Mouse (Mus musculus) frontal cortex, postnatal 14 days (tissue): ENCODE measurements around the gene Chodl.

Experiments used
- DNase-seq, 2 experiments: peaks; one replicate each; pipeline ENCODE4 v3.0.0; 2022; ENCODE audit warnings: low spot score in 2 of 2

The Chodl gene

GRCm38 (mm10) chr16:78930382-78931286 lies at the start of gene Chodl:
Gene Chodl, plus strand, starts transcription at chr16:78930948.
- peak in 1 of 2 experiments; percentile 6 for DNase-seq

GRCm38 (mm10) chr16:78922644-78923043 lies 8.1 kb upstream of the Chodl start:
- DNase-seq = no peak

DNA sequence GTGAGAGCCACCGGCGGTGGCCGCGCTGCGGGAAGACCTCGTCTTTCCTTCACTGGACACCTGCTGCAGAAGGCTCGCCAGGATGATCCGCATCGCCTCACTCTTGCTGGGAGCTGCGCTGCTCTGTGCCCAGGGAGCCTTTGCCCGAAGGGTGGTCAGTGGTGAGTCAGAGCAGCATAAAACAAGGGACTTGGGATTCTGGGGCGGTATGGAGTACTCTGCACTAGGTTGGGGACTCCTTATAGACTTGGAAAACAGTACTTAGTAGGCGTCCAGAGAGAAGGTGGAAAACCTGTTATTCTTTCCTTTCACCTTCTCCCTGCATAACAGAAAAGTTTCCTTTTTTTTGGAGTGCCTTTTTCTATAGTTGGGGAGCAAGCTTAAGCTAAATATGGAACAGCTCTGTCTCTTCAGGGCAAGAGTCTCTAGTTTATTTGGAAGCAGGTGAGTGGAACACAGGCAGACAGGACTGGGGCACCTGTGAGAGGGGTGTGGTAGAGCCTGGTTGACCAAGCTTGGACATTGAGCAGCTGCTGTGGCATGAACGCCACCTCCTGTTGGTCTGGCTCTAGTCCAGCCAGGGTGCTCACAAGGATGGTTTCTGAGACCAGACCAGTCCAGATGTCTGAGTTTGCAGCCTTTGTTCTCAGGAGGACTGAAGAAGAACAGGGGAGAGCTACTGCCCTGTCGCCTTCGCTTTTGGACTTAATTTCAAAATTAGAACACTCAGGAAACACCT lies 708 bp downstream of the Chodl start:
- no peak for DNase-seq

DNA sequence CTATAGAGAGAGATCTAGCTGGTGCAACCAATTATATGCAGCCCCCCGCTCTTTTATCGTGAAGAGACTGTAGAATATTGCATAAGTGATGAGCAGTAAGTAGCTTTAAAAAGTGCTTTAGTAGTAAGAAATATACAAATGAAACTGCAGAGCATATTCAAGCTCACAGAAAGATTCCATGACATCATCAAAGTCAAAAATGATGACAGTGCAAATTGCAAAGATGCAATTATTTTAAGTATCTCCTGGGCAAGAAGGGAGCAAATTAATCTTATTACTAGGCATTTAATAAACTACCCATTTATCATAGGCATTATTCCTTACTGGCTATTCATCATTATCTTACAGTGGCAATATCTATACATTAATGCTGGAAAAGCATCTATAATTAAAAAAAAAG lies 3.5 kb downstream of the Chodl start:
- no peak for DNase-seq

- DNase-seq = no peak
Observed at GRCm38 (mm10) chr16:78937755-78938154, 7.0 kb downstream of the Chodl start.

DNA sequence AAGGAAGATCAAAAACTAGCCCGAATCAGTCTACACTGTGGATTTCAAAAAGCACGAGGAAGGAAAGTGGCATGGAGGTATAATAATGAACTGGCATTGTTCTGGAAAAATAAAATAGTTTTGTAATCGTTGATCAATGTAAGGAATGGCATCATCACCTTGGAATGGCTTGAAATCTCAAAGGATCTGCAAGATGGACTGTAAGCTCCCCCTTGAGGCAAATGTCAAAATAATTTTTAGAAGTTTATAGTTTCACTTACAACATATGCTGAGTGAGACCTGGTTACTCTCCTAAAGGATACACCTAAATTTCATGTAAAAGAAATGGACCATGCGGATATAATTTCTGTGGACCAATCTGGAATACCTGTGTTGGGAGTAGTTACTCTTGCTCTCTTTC lies 19.6 kb downstream of the Chodl start:
- DNase-seq = no peak

GRCm38 (mm10) chr16:78957434-78957833 lies 26.7 kb downstream of the Chodl start:
- DNase-seq = no peak

DNA sequence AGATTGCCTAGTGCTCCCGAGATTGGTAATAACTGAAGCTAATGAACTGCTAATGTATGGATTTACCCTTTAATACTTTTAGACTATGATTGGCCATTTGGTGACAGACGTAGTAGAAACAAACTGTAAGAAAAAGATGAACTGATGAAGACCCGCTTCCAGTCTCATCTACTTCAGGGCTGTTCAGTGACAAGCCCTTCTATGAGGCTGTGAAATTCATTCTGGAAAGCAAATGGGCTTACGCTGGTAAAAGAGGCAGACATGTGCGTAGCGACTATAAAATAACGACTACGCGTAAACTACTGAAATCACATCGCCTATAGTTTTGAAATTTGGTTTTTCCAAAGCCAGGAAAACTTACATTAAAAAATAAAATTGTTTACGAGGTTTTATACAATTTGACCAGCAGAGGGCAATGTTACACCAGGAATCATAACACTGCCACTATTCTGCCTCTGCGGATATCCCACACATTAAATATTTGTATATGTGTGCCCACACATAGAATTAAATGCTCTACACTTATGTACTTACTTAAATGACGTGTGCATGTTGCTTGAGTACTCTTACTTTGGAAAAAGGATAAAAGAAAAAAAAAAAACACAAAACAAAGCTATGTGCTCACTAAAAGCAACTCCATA lies 38.5 kb downstream of the Chodl start:
- DNase-seq = no peak

DNA sequence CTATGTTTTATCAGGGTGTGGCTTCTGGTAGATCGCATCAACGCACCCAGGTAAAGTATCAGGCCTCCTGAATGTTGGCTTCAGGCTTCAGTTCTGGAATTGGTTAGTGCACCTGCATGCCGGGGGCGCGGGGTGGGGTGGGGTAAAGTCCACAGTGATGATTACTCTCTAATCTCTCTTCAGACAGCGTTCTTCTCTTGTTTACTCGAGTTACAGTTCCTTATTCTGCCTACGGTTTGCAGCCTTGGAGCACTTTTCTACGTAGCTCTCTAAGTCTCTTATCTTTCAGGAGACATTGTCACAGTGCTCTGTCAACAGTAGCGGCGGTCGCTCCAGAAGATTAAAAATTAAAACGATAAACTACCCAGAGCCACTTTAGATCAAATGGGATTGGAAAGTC lies 43.4 kb downstream of the Chodl start:
- DNase-seq = no peak

GRCm38 (mm10) chr16:78976384-78976783 lies 45.6 kb downstream of the Chodl start:
- DNase-seq = no peak
